32 mouse cellular contexts compared by ENCODE assay signal in genomic region chrX:9536881-9537280, GRCm38 (mm10). TPM values are rescaled to one million over a fixed set of nuclear protein-coding genes. Genes with fewer than 3 reads are reported as not detected.
"Had no signal": no experiment of that assay in that cellular context is flagged by ENCODE, and none has a peak within 500 bp of the region (broad histone marks: within the 10 kb centered on the region; RNA-seq: fewer than 3 reads in every experiment).

No protein-coding gene starts in this region.

- H3K4me1 ChIP-seq: heart, embryonic 13.5 days; heart, embryonic 15.5 days; hindbrain, embryonic 13.5 days; hindbrain, embryonic 15.5 days; kidney, embryonic 15.5 days; limb, embryonic 13.5 days; limb, embryonic 15.5 days had no signal

- H3K9ac ChIP-seq: heart, embryonic 13.5 days; heart, embryonic 15.5 days; hindbrain, embryonic 13.5 days; hindbrain, embryonic 15.5 days; kidney, embryonic 15.5 days; limb, embryonic 13.5 days; limb, embryonic 15.5 days had no signal

- ATAC-seq: hindbrain, postnatal 0 days; intestine, embryonic 16.5 days had no signal

- H3K4me2 ChIP-seq: heart, embryonic 11.5 days; heart, embryonic 13.5 days; heart, embryonic 15.5 days; hindbrain, embryonic 13.5 days; hindbrain, embryonic 15.5 days; kidney, embryonic 15.5 days; limb, embryonic 13.5 days; limb, embryonic 15.5 days had no signal

- H3K27ac ChIP-seq: heart, adult 2 months; heart, embryonic 13.5 days; heart, embryonic 15.5 days; hindbrain, embryonic 13.5 days; hindbrain, embryonic 15.5 days; hindbrain, postnatal 0 days; kidney, embryonic 15.5 days; kidney, postnatal 0 days; limb, embryonic 13.5 days; limb, embryonic 15.5 days had no signal

- H3K36me3 ChIP-seq: heart, embryonic 13.5 days; heart, embryonic 15.5 days; hindbrain, embryonic 13.5 days; hindbrain, embryonic 15.5 days; kidney, embryonic 15.5 days; limb, embryonic 13.5 days; limb, embryonic 15.5 days had no signal

- DNase-seq: gastrocnemius, postnatal 14 days; gastrocnemius, postnatal 36 days; heart, adult 11 months; heart, adult 2 months; heart, postnatal 14 days; heart, postnatal 36 days; kidney, adult 11 months; kidney, adult 2 months; kidney, adult 9 months; kidney, postnatal 14 days; kidney, postnatal 36 days; layer of hippocampus, adult 9-11 months; layer of hippocampus, postnatal 36 days; left cerebral cortex, postnatal 4 days had no signal

- H3K9me3 ChIP-seq: heart, embryonic 13.5 days; heart, embryonic 15.5 days; hindbrain, embryonic 13.5 days; hindbrain, embryonic 15.5 days; kidney, embryonic 15.5 days; limb, embryonic 13.5 days; limb, embryonic 15.5 days had no signal

- H3K4me3 ChIP-seq: heart, adult 2 months; heart, embryonic 13.5 days; heart, embryonic 15.5 days; hindbrain, embryonic 13.5 days; hindbrain, embryonic 15.5 days; kidney, embryonic 15.5 days; limb, embryonic 13.5 days; limb, embryonic 15.5 days had no signal

- H3K27me3 ChIP-seq: heart, embryonic 13.5 days; heart, embryonic 15.5 days; hindbrain, embryonic 13.5 days; hindbrain, embryonic 15.5 days; kidney, embryonic 15.5 days; limb, embryonic 13.5 days; limb, embryonic 15.5 days had no signal

RNA-seq across cellular contexts. Expression of gene H2al1o, which starts 35.3 kb away (rescaled TPM):
- polyA plus RNA-seq: gonadal fat pad, adult 2 months; heart, adult 2 months; heart, embryonic 11.5 days; heart, embryonic 13.5 days; heart, embryonic 15.5 days; heart, postnatal 0 days; hindbrain, embryonic 11.5 days; hindbrain, embryonic 13.5 days; hindbrain, embryonic 15.5 days; hindbrain, postnatal 0 days; intestine, embryonic 14.5 days; intestine, embryonic 16.5 days; kidney, adult 2 months; kidney, embryonic 15.5 days; kidney, postnatal 0 days; large intestine, adult 2 months; limb, embryonic 11.5 days; limb, embryonic 13.5 days; limb, embryonic 15.5 days; liver, adult 2 months had no signal
